Mouse (Mus musculus) liver, embryonic 14.5 days (tissue): ENCODE measurements around the gene Klhdc8a. TPM values are rescaled to one million over a fixed set of nuclear protein-coding genes. Genes with fewer than 3 reads are reported as not detected.

Experiments used
- ATAC-seq: fragments of 200-750 bp; cut with Nextera tagmentation; 2 replicates; pipeline ENCODE4 v1.8.0; 2017; ENCODE audit warnings: moderate number of reproducible peaks, mild to moderate bottlenecking, moderate library complexity; ENCODE audit not compliant: insufficient read depth
- DNase-seq, 3 experiments: peaks; one replicate each; pipeline ENCODE4 v3.0.0-alpha.2; 2012 to 2013; ENCODE audit warnings: low read depth in 3 of 3, low spot score in 3 of 3
- H3K27ac ChIP-seq: fragments of 300-500 bp; sonication (generic); 2 replicates; pipeline ENCODE4 v1.5.1; 2014; ENCODE audit warnings: moderate library complexity, mild to moderate bottlenecking, control low read depth, inconsistent platforms
- H3K27me3 ChIP-seq: fragments of 300-500 bp; sonication (generic); 2 replicates; pipeline ENCODE4 v1.6.1; 2014; ENCODE audit warnings: mild to moderate bottlenecking, low read length, moderate library complexity; ENCODE audit not compliant: control insufficient read depth, insufficient read depth
- H3K36me3 ChIP-seq: fragments of 300-500 bp; sonication (generic); replicated peaks from 2 replicates; pipeline ENCODE4 v1.6.1; 2014; ENCODE audit warnings: low read depth; ENCODE audit not compliant: control insufficient read depth, insufficient read depth
- H3K4me1 ChIP-seq, 2 experiments: fragments of 200-500 bp in 1 of 2; fragments of 300-500 bp in 1 of 2; sonication (generic) in 1 of 2; replicated peaks; 2 replicates each; pipeline ENCODE4 v1.6.1; 2012 to 2014; ENCODE audit warnings: antibody characterized with exemption in 1 of 2, inconsistent platforms in 1 of 2, low read length in 1 of 2; ENCODE audit not compliant: control insufficient read depth in 2 of 2, insufficient read depth in 2 of 2
- H3K4me2 ChIP-seq: fragments of 300-500 bp; sonication (generic); 2 replicates; pipeline ENCODE4 v1.6.1; 2014; ENCODE audit warnings: low read depth, mild to moderate bottlenecking, control low read depth, moderate library complexity
- H3K4me3 ChIP-seq, 2 experiments: fragments of 200-500 bp in 1 of 2; fragments of 300-500 bp in 1 of 2; sonication (generic) in 1 of 2; 2 replicates each; pipeline ENCODE4 v1.5.1; 2012 to 2014; ENCODE audit warnings: low read depth in 2 of 2, low read length in 2 of 2, mild to moderate bottlenecking in 2 of 2, control low read depth in 1 of 2, inconsistent platforms in 1 of 2, moderate library complexity in 1 of 2; ENCODE audit not compliant: insufficient read depth in 1 of 2
- H3K9ac ChIP-seq: fragments of 300-500 bp; sonication (generic); replicated peaks from 2 replicates; pipeline ENCODE4 v1.6.1; 2014; ENCODE audit warnings: mild to moderate bottlenecking, control low read depth, moderate library complexity
- H3K9me3 ChIP-seq: fragments of 300-500 bp; sonication (generic); 2 replicates; pipeline ENCODE4 v1.6.1; 2016; ENCODE audit warnings: low read length, mixed read lengths; ENCODE audit not compliant: control insufficient read depth
- CTCF ChIP-seq: IDR thresholded peaks from 2 replicates; pipeline ENCODE4 v1.5.1; 2016; ENCODE audit warnings: antibody characterized with exemption, low read depth, control low read depth
- EP300 ChIP-seq: IDR thresholded peaks from 2 replicates; pipeline ENCODE4 v1.6.1; 2016; ENCODE audit warnings: antibody characterized with exemption, low read depth
- WGBS: fragments of 180-500 bp; shearing (Covaris S2); extraction: QIAGEN DNeasy Blood & Tissue Kit; methylation state at CpG from one replicate; pipeline ENCODE4 v1.1.7; 2014; ENCODE audit not compliant: insufficient replicate concordance; 5-methylcytosine and 5-hydroxymethylcytosine counted together
- polyA plus RNA-seq, 2 experiments: library from polyadenylated mRNA; depleted of rRNA in 1 of 2; stranded (reverse) in 1 of 2; unstranded in 1 of 2; fragments of >200 nt; fragmentation: Nextera tagmentation in 1 of 2; extraction: Ambion mirVana in 1 of 2; gene quantifications; 2 replicates each; pipeline versions ENCODE4 v1.2.1 to v1.2.3; 2012 to 2014

Klhdc8a gene
- polyA plus RNA-seq, 2 experiments, result 0.04 to 0.13 TPM

GRCm38 (mm10) chr1:132308674-132309073, 10.2 kb downstream of the Klhdc8a start:
- TF ChIP-seq CTCF (no peak), EP300 (no peak)
- WGBS, result 61% methylated on average over 7 of the region's 7 CpGs
- Histone ChIP-seq H3K27ac (no peak overlapping the region), H3K4me3 (no peak overlapping the region), H3K27me3 (no peaks in the 10 kb centered on the region; the same call in none of the 2 replicates), H3K9me3 (no peaks in the 10 kb centered on the region), H3K4me2 (no peak overlapping the region), H3K36me3 (no peaks in the 10 kb centered on the region), H3K9ac (no peak overlapping the region), H3K4me1 (peaks cover 0 to 8% of the 10 kb centered on the region in 2 experiments; a peak in 1 of 4 replicates)
- DNase-seq (no peak), ATAC-seq (no peak)

GRCm38 (mm10) chr1:132310754-132311153, 12.3 kb downstream of the Klhdc8a start:
- 64% methylated on average over 7 of the region's 7 CpGs for WGBS
- H3K27me3 ChIP-seq, result peaks cover 13% of the 10 kb centered on the region

GRCm38 (mm10) chr1:132311174-132311859, 12.9 kb downstream of the Klhdc8a start:
- no peaks in the 10 kb centered on the region for H3K36me3 ChIP-seq
- H3K9me3 ChIP-seq, result no peaks in the 10 kb centered on the region
- no peak overlapping the region for H3K9ac ChIP-seq
- 27% methylated on average over 10 of the region's 10 CpGs for whole genome bisulfite sequencing
- DNase-seq (no peak), ATAC-seq (no peak)
- H3K4me2 ChIP-seq, result no peak overlapping the region
- TF ChIP-seq EP300 (no peak), CTCF (no peak)
- H3K4me1 ChIP-seq, result peaks cover 0 to 10% of the 10 kb centered on the region in 2 experiments; a peak in 2 of 4 replicates
- no peak overlapping the region for H3K27ac ChIP-seq
- peaks cover 18% of the 10 kb centered on the region for H3K27me3 ChIP-seq
- H3K4me3 ChIP-seq, result no peak overlapping the region

More at GRCm38 (mm10) chr1:132310754-132311153, 12.3 kb downstream of the Klhdc8a start:
- ATAC-seq, result no peak
- H3K9ac ChIP-seq, result no peak overlapping the region
- no peak overlapping the region for H3K27ac ChIP-seq
- H3K4me2 ChIP-seq, result no peak overlapping the region
- H3K9me3 ChIP-seq, result no peaks in the 10 kb centered on the region
- no peaks in the 10 kb centered on the region for H3K36me3 ChIP-seq
- TF ChIP-seq EP300 (no peak), CTCF (no peak)
- no peak for DNase-seq
- H3K4me3 ChIP-seq, result no peak overlapping the region
- peaks cover 0 to 10% of the 10 kb centered on the region in 2 experiments; a peak in 2 of 4 replicates for H3K4me1 ChIP-seq

- no peaks in the 10 kb centered on the region for H3K36me3 ChIP-seq
- H3K27ac ChIP-seq, result no peak overlapping the region
- no peaks in the 10 kb centered on the region for H3K9me3 ChIP-seq
- DNase-seq (no peak), ATAC-seq (no peak)
- peaks cover 25% of the 10 kb centered on the region for H3K27me3 ChIP-seq
- H3K9ac ChIP-seq, result no peak overlapping the region
- TF ChIP-seq CTCF, result no peak
- TF ChIP-seq EP300, result no peak
- H3K4me3 ChIP-seq, result no peak overlapping the region
- H3K4me1 ChIP-seq, result peaks cover 0 to 15% of the 10 kb centered on the region in 2 experiments; a peak in 2 of 4 replicates
- no peak overlapping the region for H3K4me2 ChIP-seq
- 18% methylated on average over 2 of the region's 2 CpGs for WGBS
Measured at GRCm38 (mm10) chr1:132312043-132312442, 13.6 kb downstream of the Klhdc8a start.

GRCm38 (mm10) chr1:132312703-132313102, 14.3 kb downstream of the Klhdc8a start:
- Histone ChIP-seq H3K27ac (no peak overlapping the region), H3K4me3 (no peak overlapping the region), H3K27me3 (peaks cover 32% of the 10 kb centered on the region), H3K36me3 (no peaks in the 10 kb centered on the region), H3K9ac (no peak overlapping the region), H3K4me1 (peaks cover 0 to 17% of the 10 kb centered on the region in 2 experiments; a peak in 2 of 4 replicates), H3K4me2 (no peak overlapping the region), H3K9me3 (no peaks in the 10 kb centered on the region)
- 50% methylated on average over 3 of the region's 3 CpGs for WGBS
- DNase-seq (peak in 1 of 3 experiments; percentile 28), ATAC-seq (no peak)
- TF ChIP-seq CTCF (peak; percentile 71), EP300 (no peak)
